Mouse (Mus musculus) heart, adult 2 months (tissue): ENCODE results near the gene Kdm5c. TPM values are rescaled to one million over a fixed set of nuclear protein-coding genes. Genes with fewer than 3 reads are reported as not detected.

Experiments used
- DNase-seq, 2 experiments: peaks; one replicate each; pipeline ENCODE4 v3.0.0; 2021
- H3K27ac ChIP-seq: fragments of 200-600 bp; 2 replicates; pipeline ENCODE4 v1.8.1; 2022
- H3K27me3 ChIP-seq: fragments of 200-500 bp; 2 replicates; pipeline ENCODE4 v1.6.1; 2012; ENCODE audit warnings: mild to moderate bottlenecking, low read length, inconsistent platforms, mixed read lengths; ENCODE audit not compliant: control insufficient read depth, insufficient read depth
- H3K36me3 ChIP-seq: fragments of 200-500 bp; 2 replicates; pipeline ENCODE4 v1.6.1; 2012; ENCODE audit warnings: low read length, inconsistent platforms; ENCODE audit not compliant: control insufficient read depth, insufficient read depth
- H3K4me1 ChIP-seq: fragments of 200-500 bp; 2 replicates; pipeline ENCODE4 v1.6.1; 2011; ENCODE audit warnings: low read length; ENCODE audit not compliant: control insufficient read depth, insufficient read depth
- H3K4me3 ChIP-seq: fragments of 200-600 bp; 2 replicates; pipeline ENCODE4 v1.8.1; 2022
- H3K79me2 ChIP-seq: fragments of 200-500 bp; replicated peaks from 2 replicates; pipeline ENCODE4 v1.6.1; 2012; ENCODE audit warnings: mild to moderate bottlenecking, inconsistent platforms, low read length, moderate library complexity, mixed read lengths; ENCODE audit not compliant: control insufficient read depth, insufficient read depth
- H3K9ac ChIP-seq: fragments of 200-500 bp; 2 replicates; pipeline ENCODE4 v1.6.1; 2012; ENCODE audit warnings: low read depth, mild to moderate bottlenecking, control low read depth, inconsistent platforms, low read length, mixed read lengths
- CTCF ChIP-seq: fragments of 200-600 bp; IDR thresholded peaks from 2 replicates; pipeline ENCODE4 v1.8.1; 2022; ENCODE audit warnings: antibody characterized with exemption, mild to moderate bottlenecking, moderate library complexity
- EP300 ChIP-seq: fragments of 200-500 bp; IDR thresholded peaks from 2 replicates; pipeline ENCODE4 v1.6.1; 2011; ENCODE audit warnings: low read depth, low read length, control low read depth; ENCODE audit not compliant: insufficient read depth
- POLR2A ChIP-seq: fragments of 200-500 bp; IDR thresholded peaks from 2 replicates; pipeline ENCODE4 v1.6.1; 2011; ENCODE audit warnings: mild to moderate bottlenecking, low read depth, low read length, control low read depth; ENCODE audit not compliant: insufficient read depth
- WGBS: fragments of 180-500 bp; shearing (Covaris S2); methylation state at CpG from one replicate; pipeline ENCODE4 v1.1.7; 2018; 5-methylcytosine and 5-hydroxymethylcytosine counted together
- intact Hi-C: fragments of 180-260 bp; cut with DNase I; formaldehyde crosslinking; loops from one replicate; pipeline ENCODE4 v1.15.1; 2025
- polyA plus RNA-seq: library from polyadenylated mRNA; depleted of rRNA; stranded (reverse); fragments of >200 nt; gene quantifications from 2 replicates; pipeline ENCODE4 v1.2.3, GENCODE M21; 2012
- total RNA-seq, 2 experiments: library from RNA; stranded (reverse); gene quantifications; 2 replicates each; pipeline ENCODE4 v1.2.3; 2021

The Kdm5c gene
- total and polyA plus RNA-seq, 3 experiments: 17.7 to 48.5 (median 29.7) TPM

DNA sequence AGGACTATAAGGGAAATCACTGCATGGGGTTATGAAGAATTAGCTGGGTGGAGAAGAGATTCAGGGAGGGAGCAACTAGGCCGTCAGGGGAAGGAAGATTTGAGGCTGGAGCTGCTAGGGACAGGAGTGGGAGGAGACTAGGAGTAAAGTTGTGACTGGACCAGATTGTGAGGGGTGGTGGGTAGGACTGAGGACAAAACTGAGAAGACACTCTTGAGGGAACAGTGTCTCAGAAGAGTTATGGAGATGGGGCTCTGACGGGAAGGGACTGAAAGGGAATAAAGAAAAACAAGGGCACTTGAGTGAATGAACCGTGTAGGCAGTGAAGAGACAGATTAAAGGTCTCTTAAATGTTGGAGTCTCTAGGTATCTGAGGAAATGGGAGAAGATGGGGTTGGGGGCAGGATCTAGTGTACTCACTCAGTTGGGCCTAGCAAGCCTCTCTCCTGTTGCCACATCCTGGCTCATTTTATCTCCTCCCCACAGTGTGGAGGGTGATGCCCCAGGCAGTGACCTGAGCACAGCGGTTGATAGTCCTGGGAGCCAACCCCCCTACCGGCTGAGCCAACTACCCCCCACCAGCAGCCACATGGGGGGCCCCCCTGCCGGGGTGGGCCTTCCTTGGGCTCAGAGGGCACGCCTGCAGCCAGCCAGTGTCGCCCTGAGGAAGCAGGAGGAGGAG lies 30.3 kb upstream of the Kdm5c start:
- WGBS: 43% methylated on average over 8 of the region's 8 CpGs
- Histone ChIP-seq H3K79me2 (no peaks in the 10 kb centered on the region; the same call in 1 of the 2 replicates), H3K36me3 (no peaks in the 10 kb centered on the region), H3K4me1 (no peaks in the 10 kb centered on the region; the same call in 1 of the 2 replicates), H3K27ac (no peak overlapping the region), H3K4me3 (no peak overlapping the region), H3K9ac (no peak overlapping the region), H3K27me3 (no peaks in the 10 kb centered on the region)
- intact Hi-C loops: no loop called here
- no peak for DNase-seq
- TF ChIP-seq EP300 (no peak), POLR2A (no peak), CTCF (no peak)

DNA sequence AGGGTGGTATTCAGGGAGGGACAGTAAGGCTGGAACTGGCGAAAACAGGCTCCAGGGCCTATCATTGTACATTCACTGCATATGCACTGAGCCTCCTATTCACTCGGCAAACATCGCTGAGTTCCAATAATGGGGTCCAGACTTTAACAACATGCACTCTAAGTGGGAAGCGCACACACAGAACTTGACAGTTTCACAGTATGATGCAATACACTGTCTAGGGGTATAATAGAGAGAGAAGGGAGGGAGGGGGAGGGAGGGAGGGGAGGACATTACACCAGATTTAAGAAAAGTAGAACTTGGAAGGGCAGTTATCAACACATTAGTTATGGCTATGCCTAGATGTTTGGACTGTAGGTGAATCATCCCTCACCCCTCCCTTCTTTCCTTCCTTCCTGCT lies 29.6 kb upstream of the Kdm5c start:
- no peak overlapping the region for H3K9ac ChIP-seq
- no peaks in the 10 kb centered on the region; the same call in 1 of the 2 replicates for H3K79me2 ChIP-seq
- H3K27ac ChIP-seq: no peak overlapping the region
- no peaks in the 10 kb centered on the region for H3K36me3 ChIP-seq
- no peak for DNase-seq
- WGBS: 76% methylated on average over 4 of the region's 4 CpGs
- no peaks in the 10 kb centered on the region for H3K4me1 ChIP-seq
- intact Hi-C loops: no loop called here
- H3K27me3 ChIP-seq: no peaks in the 10 kb centered on the region
- H3K4me3 ChIP-seq: no peak overlapping the region
- no peak for TF ChIP-seq EP300
- no peak for TF ChIP-seq CTCF
- TF ChIP-seq POLR2A: no peak

DNA sequence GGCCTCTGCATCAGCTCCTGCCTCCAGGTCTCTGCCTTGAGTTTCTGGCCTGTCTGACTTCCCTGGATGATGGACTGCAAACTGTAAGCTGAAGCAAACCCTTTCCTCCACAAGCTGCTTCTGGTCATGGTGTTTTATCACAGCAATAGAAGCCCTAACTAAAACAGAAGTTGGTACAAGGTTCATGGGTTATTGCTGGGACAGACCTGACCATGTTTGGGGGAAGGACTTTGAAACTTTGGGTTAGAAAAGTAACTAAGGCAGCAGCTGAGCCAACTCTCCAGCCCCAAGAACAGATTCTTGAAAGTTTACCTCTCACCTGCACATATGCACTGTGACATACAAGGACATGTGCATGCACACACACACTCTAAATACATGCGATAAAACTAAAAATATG lies 27.3 kb upstream of the Kdm5c start:
- no peaks in the 10 kb centered on the region for H3K27me3 ChIP-seq
- TF ChIP-seq EP300 (no peak), CTCF (no peak), POLR2A (no peak)

DNA sequence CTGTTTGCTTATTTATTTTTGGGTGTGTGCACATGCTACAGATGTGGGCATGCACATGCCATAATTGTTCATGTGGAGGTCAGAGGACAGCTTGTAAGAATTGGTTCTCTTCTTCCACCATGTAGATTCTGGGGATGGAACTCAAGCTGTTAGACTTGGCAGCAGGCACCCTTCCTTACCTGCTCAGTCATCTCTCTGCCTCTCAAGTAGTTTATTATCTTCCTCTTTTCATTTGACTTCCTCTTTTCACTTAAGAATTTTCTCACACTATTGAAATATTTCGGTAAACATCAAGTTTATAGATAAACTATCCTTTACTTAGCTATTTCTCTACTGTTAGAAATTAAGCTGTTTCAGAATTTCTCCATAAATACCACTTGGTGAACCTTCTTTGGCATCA lies 18.1 kb upstream of the Kdm5c start:
- intact Hi-C loops: no loop called here
- H3K4me3 ChIP-seq: no peak overlapping the region
- H3K9ac ChIP-seq: no peak overlapping the region
- no peak overlapping the region for H3K27ac ChIP-seq
- H3K36me3 ChIP-seq: no peaks in the 10 kb centered on the region
- no peak for DNase-seq
- H3K27me3 ChIP-seq: no peaks in the 10 kb centered on the region
- H3K79me2 ChIP-seq: no peaks in the 10 kb centered on the region
- WGBS: 73% methylated on average over 1 of the region's 1 CpGs
- TF ChIP-seq POLR2A (no peak), EP300 (no peak), CTCF (no peak)
- H3K4me1 ChIP-seq: no peaks in the 10 kb centered on the region; the same call in 1 of the 2 replicates

More for the DNA sequence above, 27.3 kb upstream of the Kdm5c start:
- no peak overlapping the region for H3K27ac ChIP-seq
- no peak overlapping the region for H3K9ac ChIP-seq
- intact Hi-C loops: no loop called here
- no peaks in the 10 kb centered on the region for H3K36me3 ChIP-seq
- WGBS: 93% methylated on average over 1 of the region's 1 CpGs
- H3K4me3 ChIP-seq: no peak overlapping the region
- no peak for DNase-seq
- no peaks in the 10 kb centered on the region for H3K79me2 ChIP-seq
- no peaks in the 10 kb centered on the region for H3K4me1 ChIP-seq

DNA sequence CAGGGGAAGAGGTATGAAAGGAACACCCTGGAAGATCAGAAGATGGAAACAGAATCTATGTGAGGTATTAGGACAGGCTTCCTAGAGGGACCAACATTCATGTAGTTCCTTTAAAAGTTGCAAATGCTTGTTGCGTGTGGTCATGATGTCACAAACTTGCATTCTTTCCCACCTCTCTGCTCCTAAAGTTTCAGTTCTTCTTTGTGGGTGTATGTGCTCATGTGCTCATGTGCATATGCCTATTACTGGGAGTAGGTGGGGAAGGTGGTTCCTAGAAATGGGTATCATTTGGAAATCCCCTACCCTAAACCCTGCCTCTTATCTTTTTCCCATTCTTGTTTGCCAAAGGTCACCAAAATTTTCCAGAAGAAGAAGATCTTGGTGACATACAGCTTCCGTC lies 14.3 kb upstream of the Kdm5c start:
- TF ChIP-seq CTCF (no peak), POLR2A (no peak), EP300 (no peak)
- H3K4me1 ChIP-seq: no peaks in the 10 kb centered on the region; the same call in 1 of the 2 replicates
- DNase-seq: no peak
- H3K27me3 ChIP-seq: no peaks in the 10 kb centered on the region
- H3K27ac ChIP-seq: no peak overlapping the region
- no peak overlapping the region for H3K4me3 ChIP-seq
- no peaks in the 10 kb centered on the region for H3K79me2 ChIP-seq
- intact Hi-C loops: no loop called here
- 83% methylated on average over 2 of the region's 2 CpGs for WGBS
- H3K9ac ChIP-seq: no peak overlapping the region
- no peaks in the 10 kb centered on the region for H3K36me3 ChIP-seq

DNA sequence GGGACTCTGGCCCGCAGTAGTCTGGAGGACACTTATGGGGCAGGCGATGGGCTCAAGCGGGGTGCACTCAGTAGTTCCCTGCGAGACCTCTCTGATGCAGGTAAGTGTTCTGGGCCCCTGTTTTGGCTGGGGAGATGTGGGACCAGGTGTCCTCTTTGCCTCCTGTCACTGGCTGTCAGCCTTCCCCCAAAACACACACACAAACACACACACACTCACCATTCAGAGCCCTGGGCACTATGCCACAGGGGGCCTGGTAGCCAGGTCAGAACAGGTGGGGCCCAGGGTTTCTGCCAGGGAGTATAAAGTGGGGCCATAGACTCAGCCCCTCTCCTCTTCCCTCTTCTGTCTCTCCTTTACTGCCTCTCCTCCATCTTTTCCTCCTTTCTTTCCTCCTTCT lies 11.1 kb upstream of the Kdm5c start:
- H3K79me2 ChIP-seq: no peaks in the 10 kb centered on the region
- H3K27ac ChIP-seq: no peak overlapping the region
- 59% methylated on average over 4 of the region's 4 CpGs for WGBS
- no peak overlapping the region for H3K9ac ChIP-seq
- no peak overlapping the region for H3K4me3 ChIP-seq
- no peaks in the 10 kb centered on the region for H3K27me3 ChIP-seq
- H3K36me3 ChIP-seq: no peaks in the 10 kb centered on the region
- no peak for DNase-seq
- intact Hi-C loops: loop anchor here (10.0 kb wide), 1 partner anchor 63 kb away; no protein-coding TSS in a partner anchor
- TF ChIP-seq CTCF (no peak), POLR2A (no peak), EP300 (no peak)
- H3K4me1 ChIP-seq: no peaks in the 10 kb centered on the region
